Mouse (Mus musculus) retina, embryonic 14.5 days (tissue): ENCODE measurements around the gene Tapbp.
A peak's percentile ranks its signal among the peaks of the same experiment; 100 is the strongest.

Source experiments
- DNase-seq: peaks from one replicate; pipeline ENCODE4 v3.0.0-alpha.2; 2015; ENCODE audit warnings: low spot score

Tapbp gene

DNA sequence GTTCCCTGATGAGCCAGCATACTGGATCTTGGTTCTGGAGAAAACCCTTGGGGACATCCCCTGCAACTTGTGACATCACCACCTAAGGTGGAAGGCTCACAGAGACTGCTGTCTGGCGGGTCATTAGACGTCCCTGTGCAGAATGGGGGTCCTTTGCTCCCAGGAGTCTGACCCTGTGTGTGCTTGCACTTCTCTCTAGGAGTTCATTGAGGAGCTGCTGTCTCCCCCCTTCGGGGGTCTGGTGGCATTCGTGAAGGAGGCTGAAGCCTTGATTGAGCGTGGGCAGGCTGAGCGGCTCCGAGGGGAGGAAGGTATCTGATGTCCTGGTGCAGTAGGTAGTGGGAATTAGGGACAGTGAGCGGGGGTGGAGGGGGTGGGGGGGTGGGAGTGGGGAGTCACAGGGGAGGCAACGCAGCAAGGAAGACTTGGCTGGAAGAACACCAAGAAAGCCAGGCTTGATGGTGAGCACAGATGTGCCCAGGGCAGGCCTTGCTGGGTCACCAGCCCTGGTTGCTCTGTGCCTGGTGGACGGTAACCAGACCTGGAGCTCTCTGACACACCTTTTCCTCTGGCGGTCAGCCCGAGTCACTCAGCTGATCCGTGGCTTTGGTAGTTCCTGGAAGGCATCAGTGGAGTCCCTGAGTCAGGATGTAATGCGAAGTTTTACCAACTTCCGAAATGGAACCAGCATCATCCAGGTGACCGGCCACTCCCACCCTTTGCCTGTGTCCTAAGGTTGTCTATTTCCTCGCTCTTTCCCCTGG is 49.6 kb downstream of the Tapbp start:
- no peak for DNase-seq

- no peak for DNase-seq
Measured at GRCm38 (mm10) chr17:33965846-33966550, 50.3 kb downstream of the Tapbp start.

DNA sequence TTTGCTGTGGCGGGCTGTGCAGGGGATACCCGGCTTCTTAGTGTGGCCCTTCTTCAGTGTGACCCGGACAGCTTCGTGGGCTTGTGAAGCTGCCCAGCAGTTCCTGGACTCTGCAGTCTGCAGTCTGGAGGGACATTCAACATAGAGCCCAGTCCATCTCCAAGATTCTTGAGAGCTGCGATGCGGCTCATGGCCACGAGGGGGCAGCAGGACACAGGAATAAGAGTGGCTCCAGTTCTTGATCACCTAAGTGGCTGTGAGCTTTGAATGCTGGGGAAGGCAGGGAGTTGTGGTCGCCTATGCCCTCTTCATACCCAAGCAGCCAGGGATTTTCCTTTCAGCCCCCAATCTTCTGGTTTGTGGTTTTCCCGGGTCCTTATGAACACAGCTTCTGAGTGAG is 52.8 kb downstream of the Tapbp start:
- DNase-seq, result peak; percentile 89

DNA sequence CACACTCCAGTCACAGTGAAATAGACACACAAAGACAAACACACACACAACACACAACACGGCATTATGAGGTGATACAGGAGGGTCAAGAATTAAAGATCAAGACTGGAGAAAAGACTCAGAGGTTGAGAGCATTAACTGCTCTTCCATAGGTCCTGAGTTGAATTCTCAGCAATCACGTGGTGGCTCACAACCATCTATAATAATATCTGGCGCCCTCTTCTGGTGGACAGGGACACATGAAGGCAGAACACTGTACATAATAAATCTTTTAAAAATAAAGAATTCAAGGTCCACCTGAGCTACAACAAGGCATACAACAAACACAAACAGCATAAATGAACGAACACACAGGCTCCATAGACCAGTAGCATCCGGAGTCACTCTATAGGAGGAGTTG is 53.2 kb downstream of the Tapbp start:
- DNase-seq, result peak; percentile 62

GRCm38 (mm10) chr17:33969394-33969793 is 53.7 kb downstream of the Tapbp start:
- DNase-seq, result no peak

- no peak for DNase-seq
Measured at GRCm38 (mm10) chr17:33972691-33973090, 57.0 kb downstream of the Tapbp start.

DNA sequence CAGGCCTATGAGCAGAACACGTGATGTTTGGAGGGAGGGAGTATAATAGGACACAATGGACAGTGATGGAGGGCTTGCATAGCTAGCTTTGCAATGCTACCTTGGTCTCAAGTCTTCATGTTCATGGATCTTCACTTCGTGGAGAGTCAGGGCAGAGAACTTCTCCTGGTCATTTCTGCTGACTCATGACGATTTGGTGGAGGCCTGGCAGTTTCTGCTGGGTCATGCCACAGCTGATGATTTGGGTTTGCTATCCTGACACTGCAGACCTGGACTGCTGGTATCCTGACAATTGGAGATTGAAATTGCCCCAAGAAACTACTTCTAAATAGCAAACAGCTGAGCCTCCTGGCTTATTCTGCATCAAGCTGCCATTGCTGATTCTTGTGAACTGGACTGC is 57.9 kb downstream of the Tapbp start:
- DNase-seq, result no peak

DNA sequence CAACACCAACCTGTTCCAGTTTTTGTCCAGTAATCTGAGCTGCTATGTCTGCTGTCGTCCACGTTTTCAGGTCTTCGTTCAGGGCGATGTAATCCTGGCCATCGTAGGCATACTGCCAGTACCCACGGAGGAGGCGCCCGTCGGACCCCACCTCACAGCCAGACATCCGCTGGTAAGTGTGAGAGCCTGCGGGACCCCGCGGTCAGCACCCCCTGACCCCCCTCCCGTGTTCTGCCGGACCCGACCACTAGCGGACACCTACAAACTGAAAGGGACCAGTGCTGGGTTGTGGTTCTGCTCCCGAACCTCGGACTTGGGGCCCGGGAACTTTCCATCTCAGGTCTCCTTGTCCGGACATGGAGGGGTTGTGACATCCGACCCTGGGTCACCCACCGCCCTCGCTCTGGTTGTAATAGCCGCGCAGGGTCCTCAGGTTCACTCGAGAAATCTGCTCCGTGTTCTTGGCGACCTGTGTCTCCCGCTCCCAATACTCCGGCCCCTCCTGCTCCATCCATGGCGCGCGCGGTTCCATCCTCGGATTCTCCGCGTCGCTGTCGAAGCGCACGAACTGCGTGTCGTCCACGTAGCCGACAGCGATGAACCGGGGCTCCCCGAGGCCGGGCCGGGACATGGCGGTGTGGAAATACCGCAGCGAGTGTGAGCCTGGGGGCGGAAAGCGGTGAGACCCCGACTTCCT is 62.3 kb downstream of the Tapbp start:
- no peak for DNase-seq

GRCm38 (mm10) chr17:33978631-33979031 is 62.9 kb downstream of the Tapbp start:
- peak; percentile 21 for DNase-seq
